Mouse (Mus musculus) gonadal fat pad, adult 2 months (tissue): ENCODE data around the gene Pten. TPM values are rescaled to one million over a fixed set of nuclear protein-coding genes. Genes with fewer than 3 reads are reported as not detected.
"Not testable (repeated sequence)": the region's sequence is repeated elsewhere in the genome, so short reads cannot be mapped to it uniquely, and the experiment has no call there.

Experiments used
- DNase-seq: peaks from one replicate; pipeline ENCODE4 v3.0.0-alpha.2; 2012; ENCODE audit warnings: low read depth
- polyA plus RNA-seq: library from polyadenylated mRNA; depleted of rRNA; stranded (reverse); fragments of >200 nt; gene quantifications from 2 replicates; pipeline ENCODE4 v1.2.3, GENCODE M21; 2012

Gene Pten
- polyA plus RNA-seq, 1 experiment: 14.1 TPM

DNA sequence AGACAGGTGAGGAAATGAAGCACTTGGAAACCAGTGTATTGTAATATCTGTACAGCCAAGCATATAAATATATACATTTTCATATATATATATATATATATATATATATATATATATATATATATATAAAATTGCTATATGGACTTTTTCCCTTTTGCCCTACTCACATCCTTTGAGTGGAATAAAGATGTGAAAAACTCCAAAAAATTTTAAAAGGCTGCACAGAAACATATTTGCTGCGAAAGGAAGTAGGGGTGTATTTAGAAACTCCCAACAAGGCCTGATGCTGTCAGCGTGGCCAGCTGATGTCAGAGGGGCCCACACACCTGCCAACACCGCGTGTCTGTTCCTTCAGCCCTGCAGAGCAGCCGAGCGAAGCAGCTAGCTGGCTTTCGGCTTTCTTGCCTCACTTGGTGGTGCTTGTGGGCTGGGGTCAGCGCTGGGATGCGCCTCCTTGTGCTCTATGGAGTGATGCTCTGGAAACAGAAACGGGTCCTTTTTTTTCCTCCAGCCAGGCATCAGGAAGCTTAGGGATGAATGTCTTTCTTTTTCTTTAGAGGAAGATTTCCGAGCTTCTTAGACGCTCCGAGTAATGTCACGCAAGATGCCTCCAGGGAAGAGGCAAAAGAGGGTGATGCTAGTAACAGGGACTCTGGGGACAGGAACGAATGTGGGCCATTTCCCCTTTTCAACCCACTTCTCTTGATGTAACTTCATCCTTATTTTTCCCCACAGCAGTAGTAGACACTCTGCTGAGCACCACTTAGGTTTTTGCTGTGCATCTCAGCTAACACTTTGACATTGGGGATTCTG is 2.9 kb upstream of the Pten start:
- no peak for DNase-seq

DNA sequence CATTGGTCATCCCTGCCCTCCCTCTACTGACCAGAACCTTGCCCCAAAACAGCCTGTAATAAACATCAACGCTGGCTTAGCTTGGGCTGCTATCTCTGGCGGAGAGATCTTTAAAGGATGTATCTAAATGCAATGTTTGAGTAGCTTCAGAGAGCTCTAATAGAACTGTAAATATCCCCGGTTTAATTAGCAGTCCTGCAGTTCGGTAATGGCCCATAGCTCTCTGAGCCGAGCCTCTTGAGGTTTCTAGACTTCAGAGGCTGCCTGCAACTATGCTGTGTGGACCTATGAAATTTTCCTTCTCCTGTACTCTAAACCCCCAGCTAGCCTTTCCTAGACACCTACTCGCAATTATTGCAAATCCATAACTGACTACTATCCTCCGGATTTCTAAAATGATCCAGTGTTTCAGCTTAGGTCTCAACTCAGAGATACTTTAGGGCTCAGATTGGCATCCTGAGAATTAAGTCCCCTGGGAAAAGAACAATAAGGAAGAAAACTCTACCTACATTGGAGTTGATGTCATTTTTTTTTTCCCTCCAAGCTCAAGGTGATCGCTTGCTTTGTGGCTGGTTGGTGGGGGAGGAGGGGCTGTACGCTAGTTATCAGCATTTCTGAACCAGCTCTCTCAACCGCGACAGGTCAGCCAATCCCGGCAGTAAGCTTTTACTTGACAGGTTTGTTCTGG is 2.0 kb upstream of the Pten start:
- DNase-seq: no peak

DNA sequence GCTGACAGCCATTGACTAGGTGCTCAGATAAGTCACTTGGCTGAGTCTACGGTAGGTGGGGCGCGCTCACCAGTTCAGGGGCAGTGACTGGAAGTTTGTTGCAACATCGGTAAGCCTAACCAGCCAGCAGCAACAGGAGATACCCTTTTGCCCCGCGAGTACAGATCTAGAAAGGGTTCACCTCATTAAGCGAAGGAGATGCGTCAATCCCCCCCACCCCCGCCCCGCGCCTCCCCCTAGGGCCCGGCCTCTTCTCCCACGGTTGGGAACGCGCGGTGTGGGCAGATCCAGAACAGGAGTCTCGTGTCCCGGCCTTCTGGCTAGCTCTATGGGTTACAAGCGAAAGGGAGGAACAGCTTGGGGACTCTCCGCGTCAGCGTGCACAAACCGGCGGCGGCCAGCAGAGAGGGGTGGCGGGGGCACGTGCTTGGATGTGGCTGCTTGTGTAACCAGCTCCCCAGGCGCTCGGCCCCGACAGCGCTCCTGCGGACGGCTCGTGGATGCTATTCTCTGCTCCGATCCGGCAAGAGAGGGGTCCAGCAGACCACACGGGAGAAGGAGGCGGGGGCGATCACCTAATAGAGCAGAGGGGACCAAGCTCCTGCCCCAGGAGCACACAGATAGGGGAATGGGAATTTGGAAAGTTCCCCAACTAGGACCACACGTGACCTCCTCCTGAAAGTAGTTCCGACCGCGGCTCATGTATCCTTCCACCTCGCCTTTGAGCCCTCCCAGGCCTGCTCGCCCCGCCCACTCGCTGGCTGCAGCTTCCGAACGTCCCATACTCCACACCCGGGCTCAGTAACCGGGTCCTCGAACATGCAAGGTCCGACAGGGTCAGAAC is 1.3 kb upstream of the Pten start:
- DNase-seq: no peak

DNA sequence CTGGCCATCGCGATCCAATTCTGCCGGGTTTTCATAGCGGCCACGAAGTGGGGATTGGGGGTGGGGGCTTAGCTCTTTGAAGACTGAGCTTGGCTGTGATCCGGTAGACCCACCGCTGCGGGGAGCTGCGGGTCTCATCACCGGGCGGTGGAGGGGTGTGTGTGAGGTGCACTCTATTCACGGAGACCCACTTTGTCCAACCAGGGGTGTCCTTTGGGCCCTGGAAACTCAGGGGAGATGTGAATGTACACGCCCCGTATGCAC is 729 bp upstream of the Pten start:
- no peak for DNase-seq

DNA sequence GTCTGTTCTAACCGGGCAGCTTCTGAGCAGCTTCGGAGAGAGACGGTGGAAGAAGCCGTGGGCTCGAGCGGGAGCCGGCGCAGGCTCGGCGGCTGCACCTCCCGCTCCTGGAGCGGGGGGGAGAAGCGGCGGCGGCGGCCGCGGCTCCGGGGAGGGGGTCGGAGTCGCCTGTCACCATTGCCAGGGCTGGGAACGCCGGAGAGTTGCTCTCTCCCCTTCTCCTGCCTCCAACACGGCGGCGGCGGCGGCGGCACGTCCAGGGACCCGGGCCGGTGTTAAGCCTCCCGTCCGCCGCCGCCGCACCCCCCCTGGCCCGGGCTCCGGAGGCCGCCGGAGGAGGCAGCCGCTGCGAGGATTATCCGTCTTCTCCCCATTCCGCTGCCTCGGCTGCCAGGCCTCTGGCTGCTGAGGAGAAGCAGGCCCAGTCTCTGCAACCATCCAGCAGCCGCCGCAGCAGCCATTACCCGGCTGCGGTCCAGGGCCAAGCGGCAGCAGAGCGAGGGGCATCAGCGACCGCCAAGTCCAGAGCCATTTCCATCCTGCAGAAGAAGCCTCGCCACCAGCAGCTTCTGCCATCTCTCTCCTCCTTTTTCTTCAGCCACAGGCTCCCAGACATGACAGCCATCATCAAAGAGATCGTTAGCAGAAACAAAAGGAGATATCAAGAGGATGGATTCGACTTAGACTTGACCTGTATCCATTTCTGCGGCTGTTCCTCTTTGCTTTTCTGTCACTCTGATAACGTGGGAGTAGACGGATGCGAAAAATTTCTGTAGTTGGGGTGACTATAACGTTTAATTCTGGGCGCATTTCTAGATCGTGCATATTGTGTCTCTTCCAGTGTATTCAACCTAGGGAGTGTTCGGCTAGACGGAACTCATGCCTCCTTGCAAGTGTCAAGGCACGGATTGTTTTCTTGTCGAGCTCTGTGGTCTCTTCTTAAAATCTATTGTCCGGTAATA is 815 bp downstream of the Pten start:
- no peak for DNase-seq

DNA sequence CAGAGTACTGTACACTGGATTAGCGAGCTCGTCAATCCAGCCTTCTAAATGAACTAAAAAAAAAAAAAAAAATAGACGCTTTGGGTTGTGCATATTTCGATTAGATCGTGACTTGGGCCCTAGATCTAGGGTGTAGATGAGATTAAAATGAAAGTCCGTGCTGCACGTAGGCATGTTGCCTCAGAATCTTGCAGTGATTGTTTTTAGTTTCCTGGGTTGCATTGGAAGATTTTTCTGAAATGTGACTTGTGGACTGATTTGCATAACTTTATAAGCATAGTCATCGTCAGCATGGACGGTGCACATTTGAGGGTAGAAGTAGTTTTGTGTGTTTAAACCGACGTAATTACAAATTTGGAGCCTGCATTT is 1.5 kb downstream of the Pten start:
- DNase-seq: no peak

DNA sequence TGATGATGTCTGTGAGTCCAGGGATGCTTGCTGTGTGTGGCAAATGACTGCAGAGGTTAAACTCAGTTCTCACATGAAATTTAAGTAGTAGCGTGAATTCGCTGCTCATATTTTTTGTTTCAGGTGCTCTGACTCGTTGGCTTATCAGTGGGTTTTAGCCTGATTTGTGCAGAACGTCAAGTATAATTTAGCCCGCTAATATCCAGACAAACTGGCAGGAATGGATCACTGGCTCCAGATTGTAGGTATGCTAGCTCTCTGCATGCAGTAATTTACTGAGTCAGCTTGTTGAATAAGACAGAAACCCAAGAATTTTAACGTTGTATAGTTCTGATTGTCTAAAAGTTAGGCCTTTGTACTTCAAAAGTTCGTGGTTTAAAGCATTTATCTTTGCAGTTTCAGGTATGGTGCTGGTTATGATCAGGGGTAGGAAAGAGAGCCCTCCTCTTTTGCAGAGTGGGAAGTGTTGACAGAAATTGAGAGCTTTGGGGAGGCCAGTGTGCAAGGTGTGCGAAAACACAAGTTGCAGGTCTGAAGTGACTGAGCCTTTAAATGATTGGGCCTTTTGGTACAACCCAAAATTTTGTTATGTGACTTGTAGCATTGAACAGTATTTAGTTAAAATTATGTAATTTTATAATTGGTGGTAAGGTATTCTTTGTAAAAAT is 2.2 kb downstream of the Pten start:
- no peak for DNase-seq

DNA sequence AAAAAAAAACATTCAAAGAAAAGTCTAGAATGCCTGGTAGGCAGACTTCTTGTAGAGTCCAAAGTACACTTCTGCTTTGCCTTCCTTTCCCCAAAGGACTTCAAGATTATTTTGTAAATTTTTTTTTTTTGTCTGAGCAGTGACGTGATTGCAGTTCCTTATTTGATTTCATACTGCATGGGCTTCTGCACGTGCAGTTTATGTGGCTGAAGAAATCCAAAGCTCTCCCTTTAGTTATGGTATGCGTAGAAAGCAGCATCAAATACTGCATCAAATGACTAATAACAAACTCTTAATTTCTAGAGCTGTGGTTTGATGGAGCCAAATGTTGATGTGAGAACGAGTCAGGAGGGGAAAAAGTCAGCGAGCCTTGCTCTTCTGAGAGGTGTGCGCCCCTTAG is 3.2 kb downstream of the Pten start:
- no peak for DNase-seq

DNA sequence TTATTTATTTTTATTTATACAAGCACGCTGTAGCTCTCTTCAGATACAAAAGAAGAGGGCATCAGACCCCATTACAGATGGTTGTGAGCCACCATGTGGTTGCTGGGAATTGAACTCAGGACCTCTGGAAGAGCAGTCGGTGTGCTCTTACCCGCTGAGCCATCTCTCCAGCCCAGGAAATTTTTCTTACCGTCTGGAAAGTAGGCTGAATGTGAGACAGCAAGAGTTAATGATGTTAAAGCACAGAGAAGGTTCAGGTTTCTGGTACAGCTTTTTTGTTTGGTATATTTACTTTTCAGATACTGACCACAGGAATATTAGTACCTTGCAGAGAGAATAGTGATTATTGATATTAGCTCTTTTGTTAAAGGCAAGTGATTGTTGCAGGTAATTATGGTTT is 3.9 kb downstream of the Pten start:
- no peak for DNase-seq

DNA sequence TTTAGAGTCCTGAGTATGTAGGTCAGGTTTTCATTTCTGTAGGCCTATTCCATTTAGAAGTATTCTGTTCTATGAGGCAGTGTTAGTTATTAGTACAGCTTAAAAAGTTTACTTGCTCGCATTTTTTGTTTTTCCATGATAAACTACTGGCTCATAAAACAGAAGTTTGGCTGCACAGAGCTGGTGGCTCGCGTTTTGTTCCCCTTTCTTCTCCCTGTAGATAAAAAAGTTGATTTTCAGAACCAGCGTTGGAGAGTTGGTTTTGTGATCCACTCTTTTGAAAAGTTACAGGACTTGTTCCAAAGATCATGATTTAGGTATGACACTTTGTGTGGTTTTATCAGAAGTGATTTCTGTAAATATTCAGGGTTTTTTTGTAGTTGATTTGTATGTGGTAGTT is 5.2 kb downstream of the Pten start:
- no peak for DNase-seq

DNA sequence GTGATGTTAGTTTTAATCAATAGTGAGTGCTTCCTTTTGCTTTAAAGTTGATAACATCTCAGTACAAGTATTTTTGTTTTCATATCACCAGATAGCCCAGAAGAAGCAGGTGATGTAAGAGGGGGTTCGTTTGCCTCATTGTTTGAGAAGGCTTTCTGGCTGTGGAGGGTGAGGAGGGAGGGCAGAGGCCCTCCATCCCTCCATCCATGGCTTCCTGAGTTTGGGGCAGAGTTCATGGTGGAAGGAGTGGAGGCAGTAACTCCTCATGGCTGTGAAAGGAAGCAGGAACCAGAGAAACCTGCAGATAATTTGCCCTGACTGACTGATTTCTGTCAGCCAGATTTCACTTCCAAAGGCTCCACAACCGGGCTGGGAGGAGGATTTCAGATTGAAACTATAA is 21.1 kb downstream of the Pten start:
- no peak for DNase-seq

DNA sequence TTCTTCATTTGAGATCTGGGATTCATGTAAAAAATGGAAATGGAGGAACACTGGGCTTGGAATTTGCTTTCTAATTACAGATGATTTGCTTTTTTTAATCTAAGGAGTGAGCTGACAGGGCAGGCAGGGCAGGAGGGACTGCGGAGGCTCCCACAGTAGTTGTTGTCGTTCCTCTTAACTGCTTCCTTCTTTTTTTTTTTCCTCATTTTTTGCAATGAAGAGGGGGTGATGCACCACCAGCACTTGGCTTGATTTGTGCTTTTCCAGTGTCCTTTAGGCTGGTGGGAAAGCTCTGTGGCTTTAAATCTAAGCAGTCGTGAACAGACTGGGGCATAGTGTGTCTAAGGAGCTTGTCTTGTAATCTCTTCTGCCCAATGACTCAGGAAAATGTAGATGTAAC is 21.8 kb downstream of the Pten start:
- DNase-seq: no peak

DNA sequence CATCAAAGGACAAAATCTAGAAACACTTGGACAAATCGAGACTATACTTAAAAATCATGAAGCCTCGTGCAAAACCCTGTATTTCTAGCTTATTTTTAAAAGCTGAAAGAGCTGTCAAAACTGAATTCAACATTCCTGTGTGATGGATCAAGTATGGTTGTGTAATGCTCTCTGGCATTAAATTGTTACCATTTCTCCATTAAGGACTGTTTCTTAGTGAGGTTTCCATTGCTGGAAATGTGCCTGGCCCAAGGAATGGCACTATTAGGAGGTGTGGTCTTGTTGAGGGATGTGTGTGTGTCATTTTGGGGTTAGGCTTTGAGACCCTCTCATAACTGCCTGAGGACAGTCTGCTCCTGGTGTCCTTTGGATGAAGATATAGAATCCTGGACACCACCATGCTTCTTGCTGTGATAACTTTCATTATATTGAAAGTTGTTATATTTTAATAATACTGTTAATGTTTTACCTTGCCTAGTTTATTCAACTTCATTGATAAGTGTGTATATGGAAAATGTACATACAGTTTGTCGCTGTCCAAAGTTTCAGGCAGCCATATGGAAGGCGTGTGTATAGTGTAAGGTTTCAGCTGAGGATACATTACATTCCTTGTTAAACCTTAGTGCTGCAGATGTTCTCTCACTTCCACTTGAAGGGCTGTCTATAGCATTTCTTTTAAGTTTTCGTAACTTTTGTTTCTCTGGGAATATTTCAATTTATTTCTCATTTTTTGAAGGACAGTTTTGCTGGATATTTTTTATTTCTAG is 24.2 kb downstream of the Pten start:
- DNase-seq: no peak

DNA sequence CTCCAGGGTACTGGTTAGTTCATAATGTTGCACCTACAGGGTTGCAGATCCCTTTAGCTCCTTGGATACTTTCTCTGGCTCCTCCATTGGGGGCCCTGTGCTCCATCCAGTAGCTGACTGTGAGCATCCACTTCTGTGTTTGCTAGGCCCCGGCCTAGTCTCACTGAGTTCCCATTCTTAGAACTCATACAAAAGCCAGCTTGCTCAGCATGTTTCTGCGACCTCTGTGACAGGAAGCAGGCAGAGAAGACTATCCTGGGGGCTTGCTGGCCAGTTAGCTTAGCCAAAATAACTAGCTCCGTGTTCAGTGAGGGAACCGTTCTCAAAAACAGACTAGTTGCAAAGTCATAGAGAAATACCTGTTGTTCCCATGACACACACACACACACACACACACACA is 30.1 kb downstream of the Pten start:
- DNase-seq: not testable (repeated sequence)

DNA sequence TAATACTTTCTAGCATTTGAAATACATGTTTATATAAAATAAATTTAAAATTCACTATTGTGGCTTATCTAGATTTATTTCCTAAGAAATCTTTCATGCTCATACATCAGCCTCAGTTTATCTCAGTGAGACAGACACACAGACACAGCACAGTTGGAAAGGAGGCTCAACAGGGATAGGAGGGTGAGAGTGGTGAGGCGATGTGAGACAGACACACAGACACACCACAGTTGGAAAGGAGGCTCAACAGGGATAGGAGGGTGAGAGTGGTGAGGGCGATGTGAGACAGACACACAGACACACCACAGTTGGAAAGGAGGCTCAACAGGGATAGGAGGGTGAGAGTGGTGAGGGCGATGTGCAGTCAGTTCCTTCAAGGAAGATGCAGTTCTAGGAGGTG is 30.7 kb downstream of the Pten start:
- DNase-seq: not testable (repeated sequence)

DNA sequence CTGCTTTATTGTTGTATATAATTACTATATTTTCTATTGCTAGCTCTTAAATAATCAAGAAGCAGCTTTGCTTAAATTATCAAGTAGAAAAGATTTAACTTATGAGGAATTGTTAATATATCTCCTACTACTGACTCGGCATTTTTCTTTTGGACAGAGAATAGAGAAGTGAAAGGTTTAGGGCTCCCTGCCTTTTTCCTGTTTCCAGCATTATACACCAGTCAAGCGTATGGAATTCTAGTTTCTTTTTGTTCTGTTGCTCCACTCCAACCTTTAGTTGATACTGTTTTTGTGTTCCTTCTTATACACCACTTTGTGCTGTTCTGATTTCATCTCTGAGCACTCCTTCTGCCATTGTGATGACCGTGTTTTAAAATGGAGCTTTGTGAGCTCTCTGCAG is 32.2 kb downstream of the Pten start:
- no peak for DNase-seq

DNA sequence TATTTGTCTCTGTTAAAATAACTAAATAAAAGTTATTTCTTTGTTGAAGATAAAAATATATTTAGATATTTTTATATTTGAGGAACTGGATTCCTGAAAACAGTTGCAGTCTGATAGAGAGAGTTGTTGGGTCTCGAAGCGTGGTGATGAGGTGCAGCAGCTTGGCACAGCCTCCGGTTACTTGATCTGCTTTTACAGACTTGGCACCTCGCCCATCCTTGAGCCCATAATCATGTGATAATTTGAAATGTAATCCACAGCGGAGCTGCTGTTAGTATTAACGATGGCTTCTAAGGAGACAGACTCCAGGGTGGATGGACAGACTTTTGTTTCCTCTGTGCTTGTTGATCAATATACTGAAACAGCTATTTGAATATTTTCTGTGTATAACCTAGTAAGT is 35.3 kb downstream of the Pten start:
- no peak for DNase-seq

DNA sequence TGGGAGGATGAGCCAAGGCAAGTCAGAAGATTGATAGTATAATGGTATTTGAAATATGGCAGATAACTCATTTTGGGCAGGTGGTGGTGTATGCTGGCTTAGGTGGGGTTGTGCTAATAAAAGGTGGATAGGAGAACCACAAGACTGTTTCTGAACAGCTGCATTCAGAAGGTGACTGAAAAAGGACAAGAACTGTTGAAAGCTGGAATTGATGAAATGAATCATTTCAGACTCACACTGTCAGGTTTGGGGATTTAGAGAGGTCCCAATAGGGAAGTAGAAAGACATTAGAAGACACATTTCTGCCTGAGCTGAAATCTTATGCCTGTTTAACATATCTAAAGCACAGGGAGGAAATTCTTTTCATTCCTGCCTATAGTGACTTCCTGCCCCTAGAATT is 36.6 kb downstream of the Pten start:
- DNase-seq: no peak

DNA sequence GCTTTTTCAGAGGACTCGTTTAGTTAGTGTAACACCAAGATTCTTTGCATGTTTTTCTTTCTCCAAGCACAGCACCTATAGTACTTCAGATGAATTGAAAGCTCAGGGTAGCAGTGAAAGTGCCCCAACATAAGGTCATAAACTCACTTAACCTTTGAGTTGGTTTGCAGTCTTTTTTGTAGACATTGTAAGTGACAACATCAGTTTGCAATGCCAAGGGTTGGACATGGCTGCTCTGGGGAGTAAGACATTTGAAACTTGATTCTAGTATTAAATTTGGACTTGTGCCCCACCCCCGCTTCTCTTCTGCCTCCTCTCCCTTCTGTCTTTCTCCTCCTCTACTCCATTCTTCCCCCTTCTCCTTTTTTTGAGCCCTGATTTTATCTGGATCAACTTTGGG is 43.3 kb downstream of the Pten start:
- no peak for DNase-seq

DNA sequence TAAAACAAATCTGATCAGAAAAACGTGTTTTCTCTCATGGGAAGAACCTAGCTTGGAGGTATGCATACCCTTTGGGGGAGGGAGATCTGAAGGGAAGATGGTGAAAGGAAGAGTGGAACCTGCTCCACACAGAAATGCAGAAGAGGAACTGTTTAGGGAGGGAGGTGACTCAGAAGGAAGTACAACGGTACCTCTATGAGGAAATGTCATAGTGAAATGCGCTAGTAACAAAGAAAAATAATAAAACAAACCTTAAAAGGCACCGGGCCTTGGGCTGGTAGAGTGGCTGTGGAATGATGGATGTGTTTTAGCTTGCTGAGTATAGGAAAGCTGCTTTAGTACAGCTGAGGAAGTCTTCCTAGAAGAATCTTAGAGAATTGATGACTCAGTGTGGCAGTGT is 47.4 kb downstream of the Pten start:
- DNase-seq: no peak

DNA sequence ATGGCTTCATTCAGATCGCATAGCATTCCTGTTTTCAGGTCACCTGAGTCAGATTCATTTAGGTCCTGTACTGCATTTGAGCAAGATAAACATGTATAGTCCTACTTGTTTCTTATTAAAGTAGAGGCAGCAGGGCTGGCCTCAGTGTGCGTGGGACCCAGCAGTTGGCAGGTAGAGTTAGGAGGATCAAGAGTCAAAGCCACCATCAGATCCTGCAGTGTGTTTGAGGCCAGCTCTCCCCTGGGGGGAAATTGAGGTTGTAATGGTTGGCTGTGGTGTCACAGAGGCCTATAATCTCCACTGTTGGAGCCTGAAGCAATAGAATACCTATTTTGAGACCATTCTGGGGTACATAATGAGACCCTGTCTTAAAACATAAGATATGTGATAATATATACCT is 50.3 kb downstream of the Pten start:
- DNase-seq: peak; percentile 45
